Mouse (Mus musculus): ENCODE data around the gene Pld1. TPM values are rescaled to one million over a fixed set of nuclear protein-coding genes. Genes with fewer than 3 reads are reported as not detected.

The Pld1 gene
- polyA plus RNA-seq, 1 experiment from 2014 or later, result 4.4 TPM

Other genes with a start within 250 kb of the Pld1 start
- 9.5 and 10.9 TPM in 2 replicates for gene Fndc3b, start 227.4 kb upstream of the Pld1 start, polyA plus RNA-seq (2015; fragmentation: Nextera tagmentation; extraction: Ambion mirVana)
- not detected in 2 replicates for gene Tmem212, start 42.3 kb upstream of the Pld1 start, polyA plus RNA-seq (2015; fragmentation: Nextera tagmentation; extraction: Ambion mirVana)

Measured in hindbrain, embryonic 13.5 days (tissue).